Mouse (Mus musculus) stomach, postnatal 0 days (tissue): ENCODE results near the gene Igsf21. TPM values are rescaled to one million over a fixed set of nuclear protein-coding genes. Genes with fewer than 3 reads are reported as not detected.

Source experiments
- ATAC-seq: fragments of 200-750 bp; cut with Nextera tagmentation; 2 replicates; pipeline ENCODE4 v1.8.0; 2017; ENCODE audit not compliant: low FRiP score, low TSS enrichment
- DNase-seq: peaks from one replicate; pipeline ENCODE4 v3.0.0-alpha.2; 2016; ENCODE audit warnings: low spot score
- H3K27ac ChIP-seq: fragments of 300-500 bp; sonication (generic); replicated peaks from 2 replicates; pipeline ENCODE4 v1.5.1; 2014; ENCODE audit warnings: mild to moderate bottlenecking, control low read depth
- H3K27me3 ChIP-seq: fragments of 300-500 bp; sonication (generic); 2 replicates; pipeline ENCODE4 v1.6.1; 2014; ENCODE audit warnings: low read length; ENCODE audit not compliant: control insufficient read depth, insufficient read depth
- H3K36me3 ChIP-seq: fragments of 300-500 bp; sonication (generic); 2 replicates; pipeline ENCODE4 v1.6.1; 2014; ENCODE audit warnings: low read length, mixed read lengths; ENCODE audit not compliant: control insufficient read depth, insufficient read depth
- H3K4me1 ChIP-seq: fragments of 300-500 bp; sonication (generic); replicated peaks from 2 replicates; pipeline ENCODE4 v1.6.1; 2014; ENCODE audit warnings: antibody characterized with exemption; ENCODE audit not compliant: control insufficient read depth, insufficient read depth
- H3K4me2 ChIP-seq: fragments of 300-500 bp; sonication (generic); replicated peaks from 2 replicates; pipeline ENCODE4 v1.6.1; 2014; ENCODE audit warnings: low read depth, mild to moderate bottlenecking, control low read depth, moderate library complexity
- H3K4me3 ChIP-seq: fragments of 300-500 bp; sonication (generic); 2 replicates; pipeline ENCODE4 v1.5.1; 2014; ENCODE audit warnings: low read depth, low read length, control low read depth
- H3K9ac ChIP-seq: fragments of 300-500 bp; sonication (generic); 2 replicates; pipeline ENCODE4 v1.6.1; 2014; ENCODE audit warnings: mild to moderate bottlenecking, low read length, control low read depth, mixed read lengths
- H3K9me3 ChIP-seq: fragments of 300-500 bp; sonication (generic); 2 replicates; pipeline ENCODE4 v1.6.1; 2016; ENCODE audit warnings: low read length; ENCODE audit not compliant: control insufficient read depth
- CTCF ChIP-seq: IDR thresholded peaks from 2 replicates; pipeline ENCODE4 v1.5.1; 2016; ENCODE audit warnings: antibody characterized with exemption, low read depth, mild to moderate bottlenecking, moderate library complexity
- EP300 ChIP-seq: optimal IDR thresholded peaks from 2 replicates; pipeline ENCODE3; 2016; ENCODE audit warnings: antibody characterized with exemption
- WGBS: fragments of 180-500 bp; shearing (Covaris S2); extraction: QIAGEN DNeasy Blood & Tissue Kit; methylation state at CpG from one replicate; pipeline ENCODE4 v1.1.7; 2014; 5-methylcytosine and 5-hydroxymethylcytosine counted together
- polyA plus RNA-seq: library from polyadenylated mRNA; unstranded; fragments of >200 nt; fragmentation: Nextera tagmentation; extraction: Ambion mirVana; gene quantifications from 2 replicates; pipeline ENCODE4 v1.2.1, GENCODE M21; 2015

Gene Igsf21
- polyA plus RNA-seq, 1 experiment from 2014 or later: 1.2 TPM

- ATAC-seq (no peak), DNase-seq (no peak)
- 62% methylated on average over 9 of the region's 9 CpGs for WGBS
- Histone ChIP-seq H3K4me3 (no peak overlapping the region), H3K9ac (no peak overlapping the region), H3K4me1 (no peaks in the 10 kb centered on the region), H3K27me3 (no peaks in the 10 kb centered on the region), H3K9me3 (no peaks in the 10 kb centered on the region), H3K4me2 (no peak overlapping the region), H3K27ac (no peak overlapping the region), H3K36me3 (no peaks in the 10 kb centered on the region)
- TF ChIP-seq EP300: no peak
- TF ChIP-seq CTCF: no peak
Observed at GRCm38 (mm10) chr4:140225204-140225603, 21.4 kb downstream of the Igsf21 start.

GRCm38 (mm10) chr4:140224451-140224850 is 22.1 kb downstream of the Igsf21 start:
- H3K27me3 ChIP-seq: no peaks in the 10 kb centered on the region
- H3K4me2 ChIP-seq: no peak overlapping the region
- ATAC-seq (no peak), DNase-seq (no peak)
- no peak for TF ChIP-seq EP300
- TF ChIP-seq CTCF: no peak
- no peak overlapping the region for H3K9ac ChIP-seq
- no peak overlapping the region for H3K27ac ChIP-seq
- WGBS: 60% methylated on average over 7 of the region's 7 CpGs
- no peak overlapping the region for H3K4me3 ChIP-seq
- no peaks in the 10 kb centered on the region for H3K36me3 ChIP-seq
- no peaks in the 10 kb centered on the region for H3K4me1 ChIP-seq
- no peaks in the 10 kb centered on the region for H3K9me3 ChIP-seq

- no peak for ATAC-seq
- TF ChIP-seq EP300 (no peak), CTCF (no peak)
- no peaks in the 10 kb centered on the region for H3K9me3 ChIP-seq
- no peak overlapping the region for H3K4me3 ChIP-seq
- DNase-seq: no peak
- no peaks in the 10 kb centered on the region for H3K4me1 ChIP-seq
- H3K27me3 ChIP-seq: no peaks in the 10 kb centered on the region
- no peak overlapping the region for H3K27ac ChIP-seq
- H3K9ac ChIP-seq: no peak overlapping the region
- H3K4me2 ChIP-seq: no peak overlapping the region
- WGBS: 24% methylated on average over 12 of the region's 12 CpGs
- no peaks in the 10 kb centered on the region for H3K36me3 ChIP-seq
Observed at GRCm38 (mm10) chr4:140223067-140223466, 23.5 kb downstream of the Igsf21 start.

GRCm38 (mm10) chr4:140220326-140221093 is 26.1 kb downstream of the Igsf21 start:
- 65% methylated on average over 22 of the region's 22 CpGs for WGBS
- Histone ChIP-seq H3K9ac (no peak overlapping the region), H3K27ac (no peak overlapping the region), H3K36me3 (no peaks in the 10 kb centered on the region), H3K4me2 (no peak overlapping the region), H3K27me3 (no peaks in the 10 kb centered on the region), H3K4me3 (no peak overlapping the region), H3K9me3 (no peaks in the 10 kb centered on the region), H3K4me1 (no peaks in the 10 kb centered on the region)
- DNase-seq (no peak), ATAC-seq (no peak)
- TF ChIP-seq CTCF: no peak
- no peak for TF ChIP-seq EP300

GRCm38 (mm10) chr4:140218853-140219852 is 27.4 kb downstream of the Igsf21 start:
- WGBS: 54% methylated on average over 17 of the region's 17 CpGs
- no peak for DNase-seq
- TF ChIP-seq CTCF: no peak
- TF ChIP-seq EP300: no peak
- Histone ChIP-seq H3K9me3 (no peaks in the 10 kb centered on the region), H3K4me2 (no peak overlapping the region), H3K27ac (no peak overlapping the region), H3K27me3 (no peaks in the 10 kb centered on the region), H3K4me3 (no peak overlapping the region), H3K9ac (no peak overlapping the region), H3K4me1 (no peaks in the 10 kb centered on the region), H3K36me3 (no peaks in the 10 kb centered on the region)
- no peak for ATAC-seq
